Mouse (Mus musculus): ENCODE measurements around the gene Gm20388.

Gm20388 gene

GRCm38 (mm10) chr8:121511751-121512150 is 1601.1 kb downstream of the Gm20388 start:
- no peak for DNase-seq

GRCm38 (mm10) chr8:121513429-121513828 is 1602.8 kb downstream of the Gm20388 start:
- peak; percentile 80 for DNase-seq

- no peak for DNase-seq
Observed at GRCm38 (mm10) chr8:121525111-121525818, 1614.6 kb downstream of the Gm20388 start.

- DNase-seq = no peak
Observed at GRCm38 (mm10) chr8:121526811-121527550, 1616.3 kb downstream of the Gm20388 start.

GRCm38 (mm10) chr8:121527751-121528150 is 1617.1 kb downstream of the Gm20388 start:
- DNase-seq = no peak

GRCm38 (mm10) chr8:121528790-121529189 is 1618.1 kb downstream of the Gm20388 start:
- no peak for DNase-seq

- DNase-seq = no peak
Observed at GRCm38 (mm10) chr8:121530639-121531038, 1620.0 kb downstream of the Gm20388 start.

- no peak for DNase-seq
Observed at GRCm38 (mm10) chr8:121532381-121532780, 1621.7 kb downstream of the Gm20388 start.

- no peak for DNase-seq
Observed at GRCm38 (mm10) chr8:121541862-121542261, 1631.2 kb downstream of the Gm20388 start.

- DNase-seq = no peak
Observed at GRCm38 (mm10) chr8:121542901-121543300, 1632.3 kb downstream of the Gm20388 start.

- no peak for DNase-seq
Observed at GRCm38 (mm10) chr8:121544276-121544785, 1633.7 kb downstream of the Gm20388 start, which contains the start of gene 1700018B08Rik. Gene 1700018B08Rik (minus strand): TSS chr8:121544320.

GRCm38 (mm10) chr8:121544936-121545335 is 1634.3 kb downstream of the Gm20388 start:
- DNase-seq = no peak

GRCm38 (mm10) chr8:121547132-121547531 is 1636.5 kb downstream of the Gm20388 start:
- peak; percentile 86 for DNase-seq

- no peak for DNase-seq
Observed at GRCm38 (mm10) chr8:121550056-121550455, 1639.4 kb downstream of the Gm20388 start.

- no peak for DNase-seq
Observed at GRCm38 (mm10) chr8:121551065-121551985, 1640.7 kb downstream of the Gm20388 start.

- DNase-seq = no peak
Observed at GRCm38 (mm10) chr8:121552506-121552905, 1641.9 kb downstream of the Gm20388 start.

- DNase-seq = peak; percentile 4
Observed at GRCm38 (mm10) chr8:121553831-121554475, 1643.3 kb downstream of the Gm20388 start.

- DNase-seq = peak; percentile 10
Observed at GRCm38 (mm10) chr8:121557746-121558145, 1647.1 kb downstream of the Gm20388 start.

- peak; percentile 16 for DNase-seq
Observed at GRCm38 (mm10) chr8:121558538-121558937, 1647.9 kb downstream of the Gm20388 start.

GRCm38 (mm10) chr8:121559801-121560200 is 1649.2 kb downstream of the Gm20388 start:
- no peak for DNase-seq

- peak; percentile 43 for DNase-seq
Observed at GRCm38 (mm10) chr8:121560432-121561100, 1649.9 kb downstream of the Gm20388 start.
